Mouse (Mus musculus): ENCODE data around the gene Spata20.

GRCm38 (mm10) chr11:94500362-94500761, 14.4 kb upstream of the Spata20 start:
- TF ChIP-seq CTCF (IDR thresholded peaks at IDR 0.05; ENCODE audit: low read depth, low read length), result no peak
- no peak for TF ChIP-seq POLR2A (IDR thresholded peaks at IDR 0.05; ENCODE audit: borderline replicate concordance, low read depth, low read length)
